Mouse (Mus musculus): ENCODE results near the gene Spink8.

Spink8 gene

GRCm38 (mm10) chr9:109870983-109871572 is 59.0 kb downstream of the Spink8 start:
- DNase-seq (ENCODE audit: low spot score) = no peak

- DNase-seq (ENCODE audit: low spot score) = peak; percentile 95
Measured at GRCm38 (mm10) chr9:109874797-109875691, 63.0 kb downstream of the Spink8 start, which contains the start of gene Cdc25a. Gene Cdc25a (plus strand): TSS chr9:109875579.

- peak; percentile 46 for DNase-seq (ENCODE audit: low spot score)
Measured at GRCm38 (mm10) chr9:109875695-109876601, 63.9 kb downstream of the Spink8 start.

All from ovary, postnatal 14 days (tissue).